Mouse (Mus musculus): ENCODE measurements around the gene Efna1.
A peak's percentile ranks its signal among the peaks of the same experiment; 100 is the strongest.

Efna1 gene

DNA sequence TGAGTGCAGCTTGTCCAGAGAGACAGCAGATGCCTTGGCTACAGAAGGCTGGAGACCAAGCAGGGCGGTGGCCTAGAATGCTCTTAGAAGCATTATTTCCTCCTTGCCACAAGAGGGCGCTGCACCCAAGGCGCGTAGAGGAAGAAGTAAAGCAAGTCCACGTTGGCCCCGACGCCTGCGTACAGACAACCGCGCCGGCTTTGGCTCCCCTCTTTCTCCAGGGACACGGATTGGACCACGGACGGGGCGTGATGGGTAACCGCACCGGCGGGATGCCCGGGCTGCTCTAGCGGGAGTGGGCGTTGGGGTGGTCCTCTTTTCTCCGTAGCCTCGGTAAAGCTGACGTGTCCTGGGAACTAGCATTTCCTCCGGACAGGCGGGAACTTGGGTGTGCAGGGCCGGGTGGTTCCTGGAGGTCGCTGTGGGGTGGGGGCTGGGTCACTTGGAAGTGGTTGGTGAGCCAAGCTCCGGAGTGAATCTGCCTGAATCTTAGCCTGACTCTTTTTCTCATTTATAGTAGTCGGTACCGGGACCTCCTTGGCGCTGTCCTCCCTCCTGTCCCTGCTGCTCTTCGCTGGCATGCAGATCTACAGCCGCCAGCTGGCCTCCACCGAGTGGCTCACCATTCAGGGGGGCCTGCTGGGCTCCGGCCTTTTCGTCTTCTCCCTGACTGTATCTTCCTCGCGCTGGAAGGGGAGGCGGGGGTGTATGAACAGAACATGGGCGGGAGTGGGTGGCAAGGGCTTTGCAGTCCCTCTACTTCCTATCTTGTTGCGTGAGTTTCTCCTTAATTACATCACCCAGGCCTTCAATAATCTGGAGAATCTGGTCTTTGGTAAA, 34.5 kb downstream of the Efna1 start, which contains the start of gene Trim46:
Trim46 (minus strand) TSS at position 49 of the 840 bp plus-strand sequence.
- peak; percentile 91 for DNase-seq (ENCODE audit: extremely low read depth, insufficient read length, low spot score)

DNA sequence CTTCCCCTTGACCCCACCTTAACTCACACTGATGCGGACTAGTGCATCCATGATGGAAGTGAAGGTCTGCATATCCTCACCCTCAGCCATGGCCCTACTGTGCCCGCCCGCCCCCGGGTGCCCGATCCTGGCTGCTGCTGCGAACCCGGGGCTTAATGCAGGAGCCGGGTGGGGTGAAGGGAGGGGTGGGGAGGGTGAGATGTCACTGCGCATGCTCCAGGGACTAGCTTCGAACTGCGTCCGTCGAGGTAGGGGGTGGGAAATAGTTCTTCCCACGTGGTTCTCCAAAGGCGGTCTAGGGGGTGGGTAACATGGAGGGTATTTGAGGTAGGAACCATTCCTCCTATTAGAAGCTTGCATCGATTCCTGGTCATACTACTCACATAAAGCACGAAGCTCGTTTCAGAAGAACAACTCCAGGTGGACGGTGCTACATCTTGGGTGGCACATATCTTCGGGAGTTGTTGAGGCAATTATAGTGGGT, 35.2 kb downstream of the Efna1 start, which contains the start of gene Krtcap2:
Krtcap2 (plus strand) TSS at position 279 of the 484 bp plus-strand sequence.
- DNase-seq (ENCODE audit: extremely low read depth, insufficient read length, low spot score) = no peak

GRCm38 (mm10) chr3:89244982-89245687, 35.8 kb downstream of the Efna1 start:
- DNase-seq (ENCODE audit: extremely low read depth, insufficient read length, low spot score) = no peak

GRCm38 (mm10) chr3:89244158-89244981, 36.6 kb downstream of the Efna1 start:
- no peak for DNase-seq (ENCODE audit: extremely low read depth, insufficient read length, low spot score)

GRCm38 (mm10) chr3:89243609-89244008, 37.3 kb downstream of the Efna1 start:
- no peak for DNase-seq (ENCODE audit: extremely low read depth, insufficient read length, low spot score)

DNA sequence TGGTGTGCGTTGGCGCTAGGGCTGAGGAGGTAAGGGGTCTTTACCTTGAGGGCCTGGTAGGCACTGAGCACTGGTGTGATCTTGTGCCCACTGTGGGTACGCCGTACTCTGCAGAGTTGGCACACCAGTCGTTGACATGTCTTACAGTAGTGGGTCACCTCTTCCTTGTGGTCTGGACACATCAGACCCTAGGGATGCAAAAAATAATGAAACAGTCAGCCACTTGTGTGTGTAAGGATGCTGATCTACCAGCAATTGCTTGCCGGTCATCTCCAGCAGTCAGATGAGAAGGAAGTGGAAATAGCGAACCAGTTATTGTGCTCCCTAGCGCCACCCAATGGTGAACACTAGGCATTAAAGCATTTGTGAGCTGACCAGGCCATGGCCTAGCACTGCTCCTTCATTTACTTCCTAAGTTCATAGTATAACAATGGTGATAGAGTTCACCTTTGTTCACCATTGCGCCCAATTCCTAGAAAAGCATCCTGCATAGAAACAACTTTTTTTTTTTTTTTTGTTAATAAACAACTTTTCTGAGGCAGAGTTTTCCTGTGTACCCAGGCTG, 38.5 kb downstream of the Efna1 start:
- no peak for DNase-seq (ENCODE audit: extremely low read depth, insufficient read length, low spot score)

- no peak for DNase-seq (ENCODE audit: extremely low read depth, insufficient read length, low spot score)
These were observed 42.4 kb downstream of the Efna1 start for GRCm38 (mm10) chr3:89238494-89238893.

- no peak for DNase-seq (ENCODE audit: extremely low read depth, insufficient read length, low spot score)
These were observed 43.3 kb downstream of the Efna1 start for GRCm38 (mm10) chr3:89237682-89238081.

- DNase-seq (ENCODE audit: extremely low read depth, insufficient read length, low spot score) = no peak
These were observed 44.4 kb downstream of the Efna1 start for GRCm38 (mm10) chr3:89236516-89236915.

DNA sequence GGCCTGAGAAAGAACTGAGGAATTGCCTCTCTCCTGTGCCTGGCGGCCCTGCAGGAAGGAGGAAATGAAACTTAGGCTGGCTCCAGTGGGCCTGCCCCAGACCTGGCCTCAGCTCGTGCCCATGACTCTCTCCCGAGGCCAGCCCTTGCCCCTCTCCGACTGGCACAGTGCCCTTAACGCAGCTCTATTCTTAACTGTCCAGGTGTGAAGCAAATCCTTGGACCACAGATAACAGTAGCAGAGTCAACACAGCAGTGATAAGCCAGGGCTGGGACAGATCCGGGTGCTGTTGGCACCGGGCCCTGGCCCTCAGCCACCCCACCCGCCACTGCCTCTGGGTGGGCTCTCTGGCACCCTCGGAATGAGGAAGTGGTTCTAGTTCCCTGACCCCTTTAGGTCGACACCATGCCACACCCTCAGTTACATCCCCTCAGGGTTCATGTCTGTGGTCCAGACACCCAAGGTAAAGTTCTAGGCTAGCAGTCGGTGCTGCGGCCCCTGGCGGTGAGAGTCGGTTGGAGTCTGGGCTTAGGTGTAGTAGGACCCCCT, 47.3 kb downstream of the Efna1 start:
- DNase-seq (ENCODE audit: extremely low read depth, insufficient read length, low spot score) = peak; percentile 44

DNA sequence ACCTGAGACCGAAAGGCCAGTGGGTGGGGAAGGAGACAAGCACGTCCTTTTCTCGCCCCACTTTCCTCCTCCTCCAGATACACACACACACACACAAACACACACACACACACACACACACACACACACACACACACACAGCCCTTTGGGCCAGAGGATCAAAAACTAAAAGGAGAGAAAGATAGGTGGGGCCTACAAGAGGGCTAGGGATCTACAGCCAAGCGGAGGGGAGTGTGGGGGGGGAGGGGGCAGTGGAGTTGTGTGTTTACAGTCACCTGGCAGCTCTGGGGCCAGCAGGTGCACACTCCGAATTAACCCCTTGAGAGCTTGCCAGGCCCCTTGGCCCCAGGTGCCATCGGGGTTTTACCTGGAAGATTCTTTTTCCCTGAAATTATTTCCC, 48.3 kb downstream of the Efna1 start:
- DNase-seq (ENCODE audit: extremely low read depth, insufficient read length, low spot score) = no peak

DNA sequence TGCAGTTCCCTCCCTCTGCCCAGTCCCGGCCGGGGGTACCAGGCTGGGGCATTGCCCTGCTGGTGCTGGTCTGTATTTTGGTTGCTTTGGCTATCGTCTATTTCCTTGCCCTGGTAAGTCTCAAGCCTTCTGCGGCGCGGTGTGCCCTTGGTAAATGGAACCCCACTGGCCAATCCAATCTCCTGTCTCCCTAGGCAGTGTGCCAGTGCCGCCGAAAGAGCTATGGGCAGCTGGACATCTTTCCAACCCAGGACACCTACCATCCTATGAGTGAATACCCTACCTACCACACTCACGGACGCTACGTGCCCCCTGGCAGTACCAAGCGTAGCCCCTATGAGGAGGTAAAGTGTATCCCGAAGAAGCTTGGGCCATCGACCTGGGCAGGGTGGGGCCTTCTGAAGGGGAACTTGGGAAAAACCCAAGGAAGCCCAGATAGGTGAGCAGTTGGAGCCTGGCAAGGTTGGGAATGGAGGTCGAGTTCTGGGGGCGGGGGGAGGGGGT, 49.1 kb downstream of the Efna1 start:
- no peak for DNase-seq (ENCODE audit: extremely low read depth, insufficient read length, low spot score)

- DNase-seq (ENCODE audit: extremely low read depth, insufficient read length, low spot score) = no peak
These were observed 49.6 kb downstream of the Efna1 start for GRCm38 (mm10) chr3:89231345-89231744.

- DNase-seq (ENCODE audit: extremely low read depth, insufficient read length, low spot score) = no peak
These were observed 50.4 kb downstream of the Efna1 start for GRCm38 (mm10) chr3:89230561-89230960.

DNA sequence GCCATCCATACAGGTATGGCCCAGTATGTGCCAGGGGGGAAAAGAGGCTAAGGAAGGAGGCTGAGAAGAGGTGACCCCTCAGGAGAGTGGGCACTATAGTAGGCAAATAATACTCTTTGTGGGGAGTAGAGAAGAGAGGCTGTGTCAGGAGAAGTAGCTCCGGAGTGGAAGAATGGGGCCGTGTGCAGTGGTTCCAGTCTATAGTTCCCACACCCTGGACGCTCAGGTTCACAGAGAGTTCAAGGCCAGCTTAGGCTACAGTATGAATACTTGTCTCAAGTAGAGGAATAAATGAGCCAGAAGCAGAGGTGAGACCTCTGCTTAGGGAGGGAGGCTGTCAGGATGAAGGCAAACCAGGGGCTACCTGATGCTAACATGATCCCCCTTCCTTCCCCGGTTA, 51.7 kb downstream of the Efna1 start:
- no peak for DNase-seq (ENCODE audit: extremely low read depth, insufficient read length, low spot score)

GRCm38 (mm10) chr3:89228836-89229235, 52.1 kb downstream of the Efna1 start, which contains the start of gene Muc1:
TSS of gene Muc1 (plus strand) at chr3:89229057.
- no peak for DNase-seq (ENCODE audit: extremely low read depth, insufficient read length, low spot score)

- DNase-seq (ENCODE audit: extremely low read depth, insufficient read length, low spot score) = peak; percentile 84
These were observed 52.8 kb downstream of the Efna1 start for GRCm38 (mm10) chr3:89228180-89228549.

GRCm38 (mm10) chr3:89227307-89228179, 53.4 kb downstream of the Efna1 start:
- DNase-seq (ENCODE audit: extremely low read depth, insufficient read length, low spot score) = peak; percentile 41

- no peak for DNase-seq (ENCODE audit: extremely low read depth, insufficient read length, low spot score)
These were observed 54.0 kb downstream of the Efna1 start, which contains the start of gene Mtx1 for GRCm38 (mm10) chr3:89226900-89227299. TSS of gene Mtx1 (minus strand) at chr3:89227088.

All from 3134 (cell line).